Mouse (Mus musculus) ES-Bruce4 (cell line): Measurements from ENCODE around the gene Tnk2. TPM values are rescaled to one million over a fixed set of nuclear protein-coding genes. Genes with fewer than 3 reads are reported as not detected.
"Not testable (repeated sequence)": the region's sequence is repeated elsewhere in the genome, so short reads cannot be mapped to it uniquely, and the experiment has no call there.

Experiments used
- H3K27ac ChIP-seq: 2 replicates; pipeline ENCODE4 v1.5.1; 2012; ENCODE audit warnings: low read length, inconsistent platforms; ENCODE audit not compliant: insufficient read depth
- H3K27me3 ChIP-seq: 2 replicates; pipeline ENCODE4 v1.6.1; 2012; ENCODE audit warnings: mild to moderate bottlenecking, low read length, inconsistent platforms; ENCODE audit not compliant: control insufficient read depth, poor library complexity, insufficient read depth, severe bottlenecking
- H3K36me3 ChIP-seq: 2 replicates; pipeline ENCODE4 v1.6.1; 2012; ENCODE audit warnings: inconsistent platforms, mild to moderate bottlenecking, low read length, moderate library complexity; ENCODE audit not compliant: control insufficient read depth, poor library complexity, insufficient read depth, severe bottlenecking
- H3K4me1 ChIP-seq: one replicate; pipeline ENCODE4 v1.8.1; 2011; ENCODE audit warnings: low read length; ENCODE audit not compliant: control insufficient read depth, insufficient read depth
- H3K4me3 ChIP-seq: 2 replicates; pipeline ENCODE4 v1.5.1; 2011; ENCODE audit warnings: low read depth, mild to moderate bottlenecking, low read length
- H3K9ac ChIP-seq: 2 replicates; pipeline ENCODE4 v1.6.1; 2012; ENCODE audit warnings: low read depth, mild to moderate bottlenecking, inconsistent platforms; ENCODE audit not compliant: poor library complexity, severe bottlenecking
- H3K9me3 ChIP-seq: replicated peaks from 2 replicates; pipeline ENCODE4 v1.6.1; 2012; ENCODE audit warnings: mild to moderate bottlenecking, low read length, inconsistent platforms; ENCODE audit not compliant: control insufficient read depth, poor library complexity, insufficient read depth, severe bottlenecking
- CTCF ChIP-seq: IDR thresholded peaks from one replicate; pipeline ENCODE4 v1.8.1; 2011; ENCODE audit warnings: low read depth, low read length
- EP300 ChIP-seq: IDR thresholded peaks from 2 replicates; pipeline ENCODE4 v1.6.1; 2011; ENCODE audit warnings: low read depth, low read length; ENCODE audit not compliant: insufficient read depth
- POLR2A ChIP-seq: IDR thresholded peaks from one replicate; pipeline ENCODE4 v1.8.1; 2011; ENCODE audit warnings: low read length; ENCODE audit not compliant: insufficient read depth
- polyA plus RNA-seq: library from polyadenylated mRNA; stranded (reverse); fragments of >200 nt; gene quantifications from 2 replicates; pipeline ENCODE4 v1.2.4, GENCODE M21; 2011; ENCODE audit warnings: low read depth; ENCODE audit not compliant: missing spikeins, insufficient read depth, insufficient read length

The Tnk2 gene
- polyA plus RNA-seq, 1 experiment: 37.6 TPM

GRCm38 (mm10) chr16:32638476-32638875 is 5.2 kb upstream of the Tnk2 start:
- Histone ChIP-seq H3K4me3 (no peak overlapping the region), H3K4me1 (peaks cover 2% of the 10 kb centered on the region), H3K9me3 (no peaks in the 10 kb centered on the region), H3K36me3 (no peaks in the 10 kb centered on the region), H3K27ac (peak overlapping the region; percentile 41; the same call in 1 of the 2 replicates), H3K9ac (peak overlapping the region; percentile 22; the same call in 1 of the 2 replicates), H3K27me3 (no peaks in the 10 kb centered on the region)
- no peak for TF ChIP-seq POLR2A
- TF ChIP-seq CTCF: peak; percentile 75

GRCm38 (mm10) chr16:32640096-32640495 is 3.6 kb upstream of the Tnk2 start:
- H3K4me1 ChIP-seq: peaks cover 2% of the 10 kb centered on the region
- TF ChIP-seq CTCF (no peak), POLR2A (no peak), EP300 (no peak)
- no peaks in the 10 kb centered on the region for H3K27me3 ChIP-seq
- no peaks in the 10 kb centered on the region for H3K36me3 ChIP-seq
- H3K9ac ChIP-seq: no peak overlapping the region
- no peaks in the 10 kb centered on the region for H3K9me3 ChIP-seq
- H3K4me3 ChIP-seq: no peak overlapping the region
- no peak overlapping the region for H3K27ac ChIP-seq

GRCm38 (mm10) chr16:32640683-32641082 is 3.0 kb upstream of the Tnk2 start:
- not testable (repeated sequence) for H3K4me3 ChIP-seq, H3K36me3 ChIP-seq, H3K9me3 ChIP-seq, H3K27ac ChIP-seq, H3K9ac ChIP-seq, H3K27me3 ChIP-seq, H3K4me1 ChIP-seq

GRCm38 (mm10) chr16:32641440-32642219 is 2.0 kb upstream of the Tnk2 start:
- H3K27ac ChIP-seq: no peak overlapping the region
- peaks cover 2% of the 10 kb centered on the region for H3K4me1 ChIP-seq
- TF ChIP-seq EP300: no peak
- TF ChIP-seq POLR2A: no peak
- no peak for TF ChIP-seq CTCF
- H3K4me3 ChIP-seq: peak overlapping the region; percentile 38
- H3K36me3 ChIP-seq: no peaks in the 10 kb centered on the region
- no peaks in the 10 kb centered on the region for H3K9me3 ChIP-seq
- peak overlapping the region; percentile 49 for H3K9ac ChIP-seq
- H3K27me3 ChIP-seq: no peaks in the 10 kb centered on the region

- H3K27ac ChIP-seq: no peak overlapping the region
- no peaks in the 10 kb centered on the region for H3K27me3 ChIP-seq
- H3K4me3 ChIP-seq: peak overlapping the region; percentile 4; the same call in 1 of the 2 replicates
- TF ChIP-seq POLR2A (no peak), EP300 (no peak), CTCF (no peak)
- peaks cover 2% of the 10 kb centered on the region for H3K4me1 ChIP-seq
- H3K9ac ChIP-seq: peak overlapping the region; percentile 49
- H3K9me3 ChIP-seq: no peaks in the 10 kb centered on the region
- no peaks in the 10 kb centered on the region for H3K36me3 ChIP-seq
Measured at GRCm38 (mm10) chr16:32642280-32642679, 1.4 kb upstream of the Tnk2 start.

- H3K27ac ChIP-seq: no peak overlapping the region
Measured at GRCm38 (mm10) chr16:32644069-32644800, 561 bp downstream of the Tnk2 start.

More at GRCm38 (mm10) chr16:32644069-32644800, 561 bp downstream of the Tnk2 start:
- TF ChIP-seq POLR2A: no peak
- H3K9me3 ChIP-seq: no peaks in the 10 kb centered on the region
- H3K4me1 ChIP-seq: peaks cover 2% of the 10 kb centered on the region
- peak overlapping the region; percentile 58 for H3K4me3 ChIP-seq
- H3K36me3 ChIP-seq: no peaks in the 10 kb centered on the region
- H3K27me3 ChIP-seq: no peaks in the 10 kb centered on the region
- H3K9ac ChIP-seq: peak overlapping the region; percentile 97
